ENCODE assay signal across 22 mouse cellular contexts in the genomic region with DNA sequence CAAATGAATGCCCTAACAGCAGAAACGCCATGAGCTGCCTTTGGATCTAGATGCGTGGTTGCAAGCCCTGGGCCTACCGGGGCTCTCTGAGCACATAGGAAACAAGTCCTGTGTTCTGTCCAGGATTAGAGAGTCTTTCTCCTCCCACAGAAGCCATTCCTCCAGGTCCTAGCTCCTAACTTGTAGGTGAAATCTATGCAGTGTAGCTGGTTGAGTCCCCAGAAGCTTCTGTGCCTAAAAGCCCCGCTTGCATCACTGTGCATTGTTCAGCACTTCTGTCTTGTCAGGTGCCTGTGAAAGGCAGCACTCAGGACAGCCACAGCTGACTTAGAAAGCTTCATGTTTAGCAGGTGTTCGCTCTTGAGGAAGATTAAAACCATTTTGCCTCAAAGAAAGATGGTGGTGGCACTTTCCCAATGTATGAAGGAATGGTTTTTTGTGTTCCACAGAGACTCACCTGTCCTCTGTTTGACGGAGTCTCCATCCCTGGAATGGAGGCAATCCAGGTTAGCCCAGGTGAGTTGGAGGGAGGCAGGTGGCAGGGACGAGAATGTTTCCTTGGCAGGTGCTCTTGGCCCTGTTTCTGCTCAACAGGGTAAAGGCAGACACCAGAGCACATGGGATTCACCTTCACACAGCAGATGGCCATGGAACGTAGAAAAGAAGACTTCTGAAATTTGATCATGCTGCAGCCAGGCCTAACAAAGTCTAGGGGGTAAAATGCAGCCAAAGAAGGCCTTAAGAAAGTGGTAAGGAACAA.
DNase-seq lines count a peak whose midpoint lies in the region; ATAC-seq and TF ChIP-seq lines count a peak whose summit lies in the region.
"Had no signal": no experiment of that assay in that cellular context is flagged by ENCODE, and none has a peak within 500 bp of the region (broad histone marks: within the 10 kb centered on the region; RNA-seq: fewer than 3 reads in every experiment).

No protein-coding gene starts in this region.

- TF ChIP-seq CTCF in kidney, adult 2 months (conservative IDR thresholded peaks at IDR 0.05; ENCODE audit: insufficient read depth, insufficient read length, low read depth, low read length) = no peak

- TF ChIP-seq POLR2A in kidney, adult 2 months (IDR thresholded peaks at IDR 0.05; ENCODE audit: low read depth, low read length) = no peak

- H3K4me3 ChIP-seq in liver, embryonic 11.5 days (ENCODE audit: low read depth, low read length) = no peak overlapping the region
- H3K4me3 ChIP-seq in hindbrain, embryonic 16.5 days (ENCODE audit: low read length) = no peak overlapping the region
- no peak overlapping the region for H3K4me3 ChIP-seq in kidney, adult 2 months (ENCODE audit: insufficient read depth, low read depth, low read length)
- H3K4me3 ChIP-seq: embryonic facial prominence, embryonic 15.5 days; heart, embryonic 15.5 days; limb, embryonic 12.5 days; liver, embryonic 13.5 days; midbrain, embryonic 13.5 days; neural tube, embryonic 12.5 days had no signal

- H3K4me2 ChIP-seq in liver, embryonic 11.5 days = no peak overlapping the region
- no peak overlapping the region for H3K4me2 ChIP-seq in hindbrain, embryonic 16.5 days (ENCODE audit: low read length)
- H3K4me2 ChIP-seq: embryonic facial prominence, embryonic 15.5 days; limb, embryonic 12.5 days; liver, embryonic 13.5 days; midbrain, embryonic 13.5 days; neural tube, embryonic 12.5 days had no signal

- peak; percentile 76 for DNase-seq in heart, adult 11 months
- no peak for DNase-seq in heart, postnatal 10 days
- DNase-seq in liver, embryonic 11.5 days (ENCODE audit: low spot score) = peak; percentile 11
- DNase-seq in liver = no peak
- DNase-seq in cerebellum, adult 9-11 months = peak; percentile 78
- DNase-seq in kidney, adult 2 months = no peak
- DNase-seq: adrenal gland, postnatal 25 days; kidney, adult 8-10 months; kidney, postnatal 14 days; liver, embryonic 13.5 days; lung, adult 2 months; lung, postnatal 14 days; retina, postnatal 1 day; right cerebral cortex, postnatal 25 days; spleen, adult 18-20 months had no signal

- H3K36me3 ChIP-seq in liver, embryonic 11.5 days (ENCODE audit: control insufficient read depth, insufficient read depth, low read length) = no peaks in the 10 kb centered on the region
- no peaks in the 10 kb centered on the region for H3K36me3 ChIP-seq in hindbrain, embryonic 16.5 days (ENCODE audit: control insufficient read depth, insufficient read depth, low read length)
- no peaks in the 10 kb centered on the region for H3K36me3 ChIP-seq in kidney, adult 2 months (ENCODE audit: control insufficient read depth, insufficient read depth, low read length)
- H3K36me3 ChIP-seq: embryonic facial prominence, embryonic 15.5 days; heart, embryonic 15.5 days; limb, embryonic 12.5 days; liver, embryonic 13.5 days; midbrain, embryonic 13.5 days; neural tube, embryonic 12.5 days had no signal

- no peaks in the 10 kb centered on the region for H3K4me1 ChIP-seq in liver, embryonic 11.5 days (replicated peaks; ENCODE audit: control insufficient read depth, insufficient read depth, low read length)
- H3K4me1 ChIP-seq in hindbrain, embryonic 16.5 days (ENCODE audit: control insufficient read depth, insufficient read depth, low read depth, low read length) = no peaks in the 10 kb centered on the region
- H3K4me1 ChIP-seq in kidney, adult 2 months (ENCODE audit: control insufficient read depth, insufficient read depth, low read length) = no peaks in the 10 kb centered on the region
- H3K4me1 ChIP-seq: embryonic facial prominence, embryonic 15.5 days; liver, embryonic 13.5 days; midbrain, embryonic 13.5 days; neural tube, embryonic 12.5 days had no signal

- no peak overlapping the region for H3K9ac ChIP-seq in liver, embryonic 11.5 days (ENCODE audit: low read depth, low read length)
- no peak overlapping the region for H3K9ac ChIP-seq in hindbrain, embryonic 16.5 days (ENCODE audit: low read depth, low read length)
- H3K9ac ChIP-seq: embryonic facial prominence, embryonic 15.5 days; heart, embryonic 15.5 days; limb, embryonic 12.5 days; liver, embryonic 13.5 days; midbrain, embryonic 13.5 days; neural tube, embryonic 12.5 days had no signal

- 79% methylated on average over 8 of the region's 8 CpGs for WGBS in liver, embryonic 11.5 days
- WGBS in hindbrain, embryonic 16.5 days = 92% methylated on average over 8 of the region's 8 CpGs
- 94% methylated on average over 8 of the region's 8 CpGs for WGBS in kidney, adult 2 months

- no peak for ATAC-seq in liver, embryonic 11.5 days (replicated peaks; ENCODE audit: low FRiP score)
- no peak for ATAC-seq in hindbrain, embryonic 16.5 days
- ATAC-seq: forebrain, embryonic 14.5 days; midbrain, embryonic 13.5 days had no signal

- no peaks in the 10 kb centered on the region for H3K27me3 ChIP-seq in liver, embryonic 11.5 days (replicated peaks; ENCODE audit: control insufficient read depth, insufficient read depth, low read length)
- H3K27me3 ChIP-seq in hindbrain, embryonic 16.5 days (replicated peaks; ENCODE audit: control insufficient read depth, insufficient read depth, low read length) = no peaks in the 10 kb centered on the region
- H3K27me3 ChIP-seq in kidney, adult 2 months (replicated peaks; ENCODE audit: control insufficient read depth, insufficient read depth, low read length) = no peaks in the 10 kb centered on the region
- H3K27me3 ChIP-seq: embryonic facial prominence, embryonic 15.5 days; heart, embryonic 15.5 days; limb, embryonic 12.5 days; liver, embryonic 13.5 days; midbrain, embryonic 13.5 days; neural tube, embryonic 12.5 days had no signal

- intact Hi-C loops in heart, postnatal 10 days (cut with DNase I) = no loop called here

- no peaks in the 10 kb centered on the region for H3K9me3 ChIP-seq in liver, embryonic 11.5 days (ENCODE audit: control insufficient read depth, low read length)
- H3K9me3 ChIP-seq in hindbrain, embryonic 16.5 days (ENCODE audit: control insufficient read depth, low read length) = no peaks in the 10 kb centered on the region
- H3K9me3 ChIP-seq: embryonic facial prominence, embryonic 15.5 days; heart, embryonic 15.5 days; limb, embryonic 12.5 days; liver, embryonic 13.5 days; midbrain, embryonic 13.5 days; neural tube, embryonic 12.5 days had no signal

- H3K27ac ChIP-seq in liver, embryonic 11.5 days (ENCODE audit: low read depth, low read length) = no peak overlapping the region
- no peak overlapping the region for H3K27ac ChIP-seq in hindbrain, embryonic 16.5 days (ENCODE audit: low read depth, low read length)
- no peak overlapping the region for H3K27ac ChIP-seq in kidney, adult 2 months (ENCODE audit: insufficient read depth, low read depth, low read length)
- H3K27ac ChIP-seq: embryonic facial prominence, embryonic 15.5 days; limb, embryonic 12.5 days; liver, embryonic 13.5 days; midbrain, embryonic 13.5 days; neural tube, embryonic 12.5 days had no signal

Comparison
In these comparisons a context has a peak if more than half of its experiments do, and no peak if none do; other contexts are left out.
1. DNase-seq: peak in heart, adult 11 months (single experiment), liver, embryonic 11.5 days (single experiment) and cerebellum, adult 9-11 months (single experiment); none in heart, postnatal 10 days (0 of 2), liver (single experiment) and kidney, adult 2 months (single experiment).